Mouse (Mus musculus) testis, adult 2 months (tissue): ENCODE data around the gene Epor. TPM values are rescaled to one million over a fixed set of nuclear protein-coding genes. Genes with fewer than 3 reads are reported as not detected.

Source experiments
- H3K27ac ChIP-seq: fragments of 200-500 bp; 2 replicates; pipeline ENCODE4 v1.5.1; 2012; ENCODE audit warnings: low read depth, low read length; ENCODE audit not compliant: control insufficient read depth, insufficient read depth
- H3K27me3 ChIP-seq: fragments of 200-500 bp; 2 replicates; pipeline ENCODE4 v1.6.1; 2012; ENCODE audit warnings: mild to moderate bottlenecking, low read length, moderate library complexity; ENCODE audit not compliant: control insufficient read depth, insufficient read depth
- H3K36me3 ChIP-seq: fragments of 200-500 bp; 2 replicates; pipeline ENCODE4 v1.6.1; 2012; ENCODE audit warnings: mild to moderate bottlenecking, low read length; ENCODE audit not compliant: control insufficient read depth, insufficient read depth
- H3K4me1 ChIP-seq: fragments of 200-500 bp; 2 replicates; pipeline ENCODE4 v1.6.1; 2012; ENCODE audit warnings: low read length; ENCODE audit not compliant: control insufficient read depth, insufficient read depth
- H3K4me3 ChIP-seq: fragments of 200-500 bp; 2 replicates; pipeline ENCODE4 v1.5.1; 2012; ENCODE audit warnings: low read depth, mild to moderate bottlenecking, low read length, moderate library complexity, mixed read lengths; ENCODE audit not compliant: control insufficient read depth
- CTCF ChIP-seq: fragments of 200-500 bp; IDR thresholded peaks from 2 replicates; pipeline ENCODE4 v1.5.1; 2012; ENCODE audit warnings: low read depth, mild to moderate bottlenecking, inconsistent platforms, low read length, moderate library complexity; ENCODE audit not compliant: control insufficient read depth, insufficient read depth, insufficient replicate concordance
- POLR2A ChIP-seq: fragments of 200-500 bp; IDR thresholded peaks from 2 replicates; pipeline ENCODE4 v1.6.1; 2012; ENCODE audit warnings: low read depth, mild to moderate bottlenecking, inconsistent platforms, low read length, moderate library complexity; ENCODE audit not compliant: control insufficient read depth
- polyA plus RNA-seq: library from polyadenylated mRNA; depleted of rRNA; stranded (reverse); fragments of >200 nt; gene quantifications from 2 replicates; pipeline ENCODE4 v1.2.3, GENCODE M21; 2012

The Epor gene
- polyA plus RNA-seq, 1 experiment = 1.5 TPM

DNA sequence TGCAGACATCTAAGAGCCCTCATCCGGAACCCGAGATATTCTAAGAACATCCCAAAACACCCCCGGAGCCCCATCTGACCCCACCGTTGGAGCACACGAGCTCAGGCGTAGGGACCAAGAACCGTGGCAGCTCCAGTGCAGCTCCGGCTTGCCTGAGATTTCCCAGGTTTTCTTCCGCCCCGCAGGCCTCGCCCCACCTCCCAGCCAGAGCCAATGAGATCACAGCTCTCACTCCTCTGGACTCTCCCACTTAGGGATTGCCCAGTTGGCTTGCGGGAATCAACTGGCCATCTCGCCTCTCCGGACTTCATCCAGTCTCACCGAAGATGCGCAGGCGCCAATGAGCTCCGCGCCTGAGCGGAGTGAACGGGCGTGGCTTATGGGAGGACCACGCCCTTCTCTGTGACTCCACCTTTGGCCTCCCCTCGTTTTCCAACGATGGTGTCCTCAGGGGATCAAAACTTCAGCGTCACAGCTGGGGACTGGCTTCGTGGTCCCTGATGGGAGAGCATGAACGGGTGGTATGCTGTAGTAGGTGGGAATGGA lies 36.0 kb downstream of the Epor start, which contains the start of the genes Ccdc159 and Tmem205:
Ccdc159 (plus strand) TSS at position 264 of the 546 bp plus-strand sequence.
Tmem205 (minus strand) TSS at position 349 of the 546 bp plus-strand sequence.
- Histone ChIP-seq H3K27me3 (no peaks in the 10 kb centered on the region), H3K4me3 (peak within 1 kb of the TSS; percentile 94), H3K36me3 (no peaks in the 10 kb centered on the region), H3K4me1 (peaks cover 9% of the 10 kb centered on the region), H3K27ac (peak within 1 kb of the TSS; percentile 83)
- TF ChIP-seq POLR2A (peak; percentile 75; the same call in 1 of the 2 replicates), CTCF (no peak)

DNA sequence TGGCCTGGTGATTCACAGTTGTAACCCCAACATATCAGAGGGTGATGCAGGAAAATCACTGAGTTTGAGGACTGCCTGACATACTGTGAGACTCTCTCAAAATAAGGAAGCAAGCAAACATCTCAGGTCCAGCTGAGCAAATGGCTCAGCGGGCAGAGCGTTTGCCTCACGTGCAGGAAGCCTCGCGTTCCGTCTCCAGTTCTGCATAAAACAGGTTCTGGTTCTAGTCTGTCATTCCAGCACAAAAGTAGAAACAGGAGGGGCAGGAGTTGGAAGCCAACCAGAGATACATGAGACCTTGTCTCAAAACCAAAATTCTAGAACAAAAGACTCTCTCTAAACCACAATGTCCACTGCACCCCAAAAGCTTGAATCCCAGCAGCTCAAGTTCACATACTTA lies 36.5 kb downstream of the Epor start:
- no peaks in the 10 kb centered on the region for H3K36me3 ChIP-seq
- peak overlapping the region; percentile 94 for H3K4me3 ChIP-seq
- H3K4me1 ChIP-seq = peaks cover 9% of the 10 kb centered on the region
- H3K27ac ChIP-seq = peak overlapping the region; percentile 83
- H3K27me3 ChIP-seq = no peaks in the 10 kb centered on the region
- no peak for TF ChIP-seq CTCF
- TF ChIP-seq POLR2A = no peak

GRCm38 (mm10) chr9:21926155-21926554 lies 37.2 kb downstream of the Epor start:
- H3K27me3 ChIP-seq = no peaks in the 10 kb centered on the region
- no peaks in the 10 kb centered on the region for H3K36me3 ChIP-seq
- H3K27ac ChIP-seq = 0 out of 2 replicates have a peak overlapping the region, but pooled peaks have one; percentile 18
- H3K4me3 ChIP-seq = peak overlapping the region; percentile 94
- H3K4me1 ChIP-seq = peaks cover 9% of the 10 kb centered on the region
- TF ChIP-seq CTCF = no peak

GRCm38 (mm10) chr9:21925506-21925905 lies 37.8 kb downstream of the Epor start:
- no peaks in the 10 kb centered on the region for H3K27me3 ChIP-seq
- no peak overlapping the region for H3K4me3 ChIP-seq

GRCm38 (mm10) chr9:21925034-21925433 lies 38.3 kb downstream of the Epor start:
- Histone ChIP-seq H3K4me1 (peaks cover 9% of the 10 kb centered on the region), H3K36me3 (no peaks in the 10 kb centered on the region), H3K27me3 (no peaks in the 10 kb centered on the region), H3K4me3 (no peak overlapping the region), H3K27ac (no peak overlapping the region)
- TF ChIP-seq CTCF (no peak), POLR2A (no peak)

More at GRCm38 (mm10) chr9:21925506-21925905, 37.8 kb downstream of the Epor start:
- Histone ChIP-seq H3K36me3 (no peaks in the 10 kb centered on the region), H3K4me1 (peaks cover 9% of the 10 kb centered on the region), H3K27ac (no peak overlapping the region)
- TF ChIP-seq CTCF (no peak), POLR2A (no peak)

DNA sequence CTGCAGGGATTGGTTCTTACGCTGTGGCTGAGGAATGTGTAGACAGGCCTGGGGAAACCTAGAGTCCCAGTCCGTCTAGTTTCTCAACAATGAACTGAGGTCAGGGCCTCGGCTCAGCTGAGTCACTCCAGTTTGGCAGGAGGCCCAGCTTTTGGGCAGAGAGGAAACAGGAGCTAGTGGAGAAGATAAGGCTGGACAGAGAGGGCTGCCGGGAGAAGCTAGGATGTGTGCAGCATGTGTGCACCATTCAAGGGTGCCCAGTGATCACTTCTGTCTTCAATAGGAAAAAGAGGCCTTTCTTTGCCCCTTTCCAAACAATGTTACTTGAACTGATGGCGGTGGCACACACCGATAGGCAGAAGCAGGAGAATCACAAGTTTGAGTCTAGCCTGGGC lies 39.2 kb downstream of the Epor start:
- TF ChIP-seq CTCF = no peak
- no peak for TF ChIP-seq POLR2A
- Histone ChIP-seq H3K4me3 (no peak overlapping the region), H3K27ac (peak overlapping the region; percentile 66), H3K36me3 (no peaks in the 10 kb centered on the region), H3K4me1 (peaks cover 9% of the 10 kb centered on the region), H3K27me3 (no peaks in the 10 kb centered on the region)

DNA sequence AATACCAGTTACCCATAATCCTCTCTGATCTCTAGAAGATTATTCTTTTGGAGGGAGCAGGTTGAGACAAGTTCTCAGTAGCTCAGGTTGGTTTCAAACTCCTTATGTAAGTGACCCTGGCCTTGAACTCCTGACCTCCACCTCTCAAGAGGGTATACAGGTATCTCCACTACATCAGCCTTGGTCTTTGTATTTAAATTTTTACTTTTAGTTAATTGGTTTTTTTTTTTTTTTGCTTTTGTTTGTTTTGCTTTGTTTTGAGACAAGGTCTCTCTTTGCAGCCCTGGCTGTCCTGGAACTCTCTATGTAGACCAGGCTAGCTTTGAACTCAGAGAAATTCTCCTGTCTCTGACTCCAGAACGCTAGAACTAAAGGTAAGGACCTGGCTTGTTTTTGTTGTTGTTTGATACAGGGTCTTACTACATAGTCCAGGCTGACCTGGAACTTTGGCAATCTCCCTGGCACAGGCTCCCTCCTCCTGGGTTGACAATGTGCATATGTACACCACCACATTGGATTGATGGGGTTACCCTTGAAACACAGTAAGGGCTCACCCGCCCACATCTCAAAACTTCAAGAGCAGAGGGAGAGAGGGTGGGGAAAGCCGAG lies 39.7 kb downstream of the Epor start:
- no peak overlapping the region for H3K4me3 ChIP-seq
- no peaks in the 10 kb centered on the region for H3K27me3 ChIP-seq
- H3K36me3 ChIP-seq = no peaks in the 10 kb centered on the region
- TF ChIP-seq POLR2A (no peak), CTCF (no peak)
- peaks cover 9% of the 10 kb centered on the region for H3K4me1 ChIP-seq
- H3K27ac ChIP-seq = peak overlapping the region; percentile 66

DNA sequence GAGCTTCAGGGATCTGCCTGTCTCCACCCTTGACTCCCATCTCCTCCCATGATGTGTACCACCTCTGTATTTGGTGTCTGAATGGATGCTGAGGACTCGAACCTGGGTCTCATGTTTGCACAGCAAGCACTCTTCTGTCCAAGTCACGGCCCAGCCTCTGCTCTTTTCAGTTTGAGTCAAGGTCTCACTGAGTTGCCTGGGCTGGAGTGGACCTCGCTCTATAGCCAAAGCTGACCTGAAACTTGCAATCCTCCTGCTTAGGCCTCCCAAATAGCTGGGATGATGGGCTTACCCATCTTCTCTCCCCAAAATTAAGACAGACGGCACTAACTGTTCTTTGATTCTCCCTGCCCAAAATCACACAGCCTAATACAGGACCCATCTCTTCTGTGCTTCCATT lies 40.3 kb downstream of the Epor start:
- H3K36me3 ChIP-seq = no peaks in the 10 kb centered on the region
- H3K4me1 ChIP-seq = peaks cover 12% of the 10 kb centered on the region
- H3K27me3 ChIP-seq = no peaks in the 10 kb centered on the region
- H3K4me3 ChIP-seq = no peak overlapping the region
- TF ChIP-seq POLR2A = no peak
- no peak for TF ChIP-seq CTCF
- H3K27ac ChIP-seq = no peak overlapping the region
